Mouse (Mus musculus) mouse trophoblast stem cell (cell line): ENCODE results near the gene Egfl8.

ENCODE experiments used
- in situ Hi-C, 2 experiments: fragments of 300-500 bp; cut with MseI, MboI; formaldehyde crosslinking; loops; 2 replicates in 1 of 2; 3 replicates in 1 of 2; pipeline ENCODE4 v1.15.1; 2025

Gene Egfl8

GRCm38 (mm10) chr17:34649106-34649864 is 33.5 kb upstream of the Egfl8 start:
- in situ Hi-C loops: no loop called here

GRCm38 (mm10) chr17:34648141-34648890 is 32.5 kb upstream of the Egfl8 start:
- in situ Hi-C loops: no loop called here

- in situ Hi-C loops: no loop called here
Observed at GRCm38 (mm10) chr17:34646906-34647787, 31.4 kb upstream of the Egfl8 start, which contains the start of gene Atf6b. Atf6b (plus strand) TSS chr17:34647146.

- in situ Hi-C loops: no loop called here
Observed at GRCm38 (mm10) chr17:34645831-34646511, 30.2 kb upstream of the Egfl8 start.

GRCm38 (mm10) chr17:34645256-34645829 is 29.6 kb upstream of the Egfl8 start:
- in situ Hi-C loops: no loop called here

GRCm38 (mm10) chr17:34644608-34645007 is 28.8 kb upstream of the Egfl8 start, which contains the start of gene Fkbpl:
Fkbpl (plus strand) TSS chr17:34644764.
- in situ Hi-C loops: no loop called here

- in situ Hi-C loops: no loop called here
Observed at GRCm38 (mm10) chr17:34643944-34644343, 28.2 kb upstream of the Egfl8 start.

GRCm38 (mm10) chr17:34643379-34643778 is 27.6 kb upstream of the Egfl8 start:
- in situ Hi-C loops: no loop called here

GRCm38 (mm10) chr17:34641945-34642344 is 26.2 kb upstream of the Egfl8 start:
- in situ Hi-C loops: no loop called here

- in situ Hi-C loops: no loop called here
Observed at GRCm38 (mm10) chr17:34640778-34641601, 25.2 kb upstream of the Egfl8 start.

GRCm38 (mm10) chr17:34639461-34640255 is 23.9 kb upstream of the Egfl8 start:
- in situ Hi-C loops: no loop called here

GRCm38 (mm10) chr17:34637459-34637858 is 21.7 kb upstream of the Egfl8 start:
- in situ Hi-C loops: no loop called here

- in situ Hi-C loops: no loop called here
Observed at GRCm38 (mm10) chr17:34635671-34636070, 19.9 kb upstream of the Egfl8 start.

GRCm38 (mm10) chr17:34632261-34632691 is 16.5 kb upstream of the Egfl8 start:
- in situ Hi-C loops: no loop called here

- in situ Hi-C loops: no loop called here
Observed at GRCm38 (mm10) chr17:34631647-34632046, 15.9 kb upstream of the Egfl8 start.

GRCm38 (mm10) chr17:34630761-34631301 is 15.1 kb upstream of the Egfl8 start:
- in situ Hi-C loops: no loop called here

GRCm38 (mm10) chr17:34629796-34630603 is 14.2 kb upstream of the Egfl8 start:
- in situ Hi-C loops: no loop called here

GRCm38 (mm10) chr17:34629221-34629751 is 13.5 kb upstream of the Egfl8 start, which contains the start of gene Prrt1:
Prrt1 (plus strand) TSS chr17:34629533.
- in situ Hi-C loops: no loop called here
